Mouse (Mus musculus): ENCODE data around the gene Ubap1l.

Ubap1l gene

DNA sequence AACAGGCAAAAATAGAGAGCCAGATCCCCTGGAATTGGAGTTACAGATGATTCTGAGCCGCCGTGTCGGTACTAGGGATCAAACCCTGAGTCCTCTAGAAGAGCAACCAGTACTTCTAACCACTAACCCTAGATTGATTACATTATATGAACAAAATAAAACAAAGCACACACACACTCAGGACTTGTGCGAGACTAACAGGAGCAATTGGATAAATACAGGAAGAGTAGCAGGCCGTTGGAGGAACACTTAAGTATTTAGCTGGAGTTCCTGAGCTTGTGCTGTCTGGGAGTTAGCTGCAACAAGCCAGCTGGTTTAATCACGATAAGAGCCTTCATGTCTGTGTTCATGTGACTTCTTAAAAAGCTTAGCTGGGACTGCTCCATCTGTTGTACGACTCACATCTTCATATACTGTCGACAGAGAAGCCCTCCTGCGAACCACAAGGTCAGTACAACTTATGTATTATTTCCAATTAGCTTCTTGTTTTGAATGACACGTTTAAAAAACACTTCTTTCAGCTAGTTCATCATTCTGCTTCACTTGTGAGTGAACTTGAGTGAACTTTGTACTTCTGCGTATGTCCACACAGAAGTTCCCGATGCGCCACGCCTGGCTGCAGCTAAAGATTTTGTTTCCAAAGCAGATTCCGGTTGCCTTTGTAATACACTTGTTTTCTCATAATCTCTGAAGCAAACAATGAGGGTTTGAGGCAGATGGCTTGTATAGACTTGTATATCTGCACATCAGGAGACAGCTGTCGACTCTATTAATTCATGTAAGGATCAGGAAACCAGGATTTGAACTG is at the start of gene Ubap1l:
TSS of gene Ubap1l (plus strand) at position 401 of the 808 bp plus-strand sequence.
- DNase-seq (ENCODE audit: low spot score), result no peak

- peak; percentile 4 for DNase-seq (ENCODE audit: low spot score)
Observed at GRCm38 (mm10) chr9:65312669-65313357, 48.0 kb upstream of the Ubap1l start.

- DNase-seq (ENCODE audit: low spot score), result no peak
Observed at GRCm38 (mm10) chr9:65313846-65314245, 47.0 kb upstream of the Ubap1l start.

GRCm38 (mm10) chr9:65322255-65322900 is 38.5 kb upstream of the Ubap1l start:
- no peak for DNase-seq (ENCODE audit: low spot score)

GRCm38 (mm10) chr9:65325971-65326370 is 34.9 kb upstream of the Ubap1l start:
- no peak for DNase-seq (ENCODE audit: low spot score)

GRCm38 (mm10) chr9:65327371-65327770 is 33.5 kb upstream of the Ubap1l start:
- no peak for DNase-seq (ENCODE audit: low spot score)

- no peak for DNase-seq (ENCODE audit: low spot score)
Observed at GRCm38 (mm10) chr9:65333958-65334357, 26.9 kb upstream of the Ubap1l start.

- no peak for DNase-seq (ENCODE audit: low spot score)
Observed at GRCm38 (mm10) chr9:65339146-65339545, 21.7 kb upstream of the Ubap1l start.

- no peak for DNase-seq (ENCODE audit: low spot score)
Observed at GRCm38 (mm10) chr9:65340414-65340813, 20.4 kb upstream of the Ubap1l start.

- peak; percentile 6 for DNase-seq (ENCODE audit: low spot score)
Observed at GRCm38 (mm10) chr9:65345439-65345838, 15.4 kb upstream of the Ubap1l start.

GRCm38 (mm10) chr9:65345854-65346475 is 14.9 kb upstream of the Ubap1l start, which contains the start of gene Pdcd7:
Pdcd7 (plus strand) TSS chr9:65346104.
- DNase-seq (ENCODE audit: low spot score), result peak; percentile 99

- DNase-seq (ENCODE audit: low spot score), result peak; percentile 48
Observed at GRCm38 (mm10) chr9:65346476-65347111, 14.2 kb upstream of the Ubap1l start.

DNA sequence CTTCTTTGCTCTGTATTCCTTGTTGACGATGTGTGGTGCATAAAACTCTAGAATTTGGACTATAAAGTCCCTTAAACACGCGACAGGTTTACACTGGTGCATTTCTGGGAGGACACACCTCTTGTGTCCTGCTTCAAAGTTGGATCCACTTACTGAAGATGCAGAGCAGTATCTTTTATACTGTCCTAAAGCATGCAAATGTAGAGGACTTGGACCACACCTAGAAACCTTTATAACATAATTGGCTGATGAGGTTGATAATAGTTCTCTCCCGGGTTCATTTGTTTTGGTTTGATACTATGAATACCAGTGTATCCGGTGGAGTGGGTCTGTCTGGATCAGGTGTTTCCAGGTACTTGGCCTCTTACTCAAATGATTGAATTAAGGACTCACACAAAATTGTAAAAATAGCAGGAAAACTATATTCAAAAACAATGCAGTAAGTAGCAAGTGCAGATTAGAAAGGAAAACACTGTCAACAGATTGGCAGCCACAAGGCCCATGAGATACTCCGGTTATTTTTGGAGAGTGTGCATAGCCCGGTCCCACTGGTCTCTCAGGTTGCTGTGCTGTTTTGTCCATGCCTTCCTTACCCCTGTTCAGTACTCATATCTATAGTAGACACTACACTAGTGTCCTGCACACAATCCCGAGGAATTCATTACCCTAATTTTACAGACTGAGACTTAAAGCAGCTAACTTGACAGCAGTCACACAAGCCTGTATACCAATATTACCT is 13.6 kb upstream of the Ubap1l start:
- no peak for DNase-seq (ENCODE audit: low spot score)

DNA sequence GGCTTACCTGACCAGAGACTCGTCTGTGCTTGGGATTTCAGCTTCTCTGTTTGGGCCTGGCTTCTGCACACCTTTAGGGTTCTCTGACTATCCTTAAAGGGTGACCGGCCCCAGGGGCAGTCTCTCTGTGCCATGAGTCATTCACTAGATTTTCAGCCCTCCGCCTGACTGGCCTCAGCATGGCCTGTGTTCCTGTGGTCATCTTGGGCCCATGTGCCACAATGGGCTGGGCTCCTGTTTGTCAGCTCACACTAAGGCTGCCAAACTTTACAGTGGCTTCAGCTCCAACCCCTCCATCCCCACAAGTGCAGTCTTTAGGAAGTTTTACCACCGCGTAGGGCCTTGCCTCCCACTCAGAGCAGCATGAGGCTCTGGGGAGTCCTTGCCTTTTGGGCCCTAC is 7.6 kb upstream of the Ubap1l start:
- DNase-seq (ENCODE audit: low spot score), result no peak

- DNase-seq (ENCODE audit: low spot score), result no peak
Observed at GRCm38 (mm10) chr9:65356561-65356960, 4.3 kb upstream of the Ubap1l start.

DNA sequence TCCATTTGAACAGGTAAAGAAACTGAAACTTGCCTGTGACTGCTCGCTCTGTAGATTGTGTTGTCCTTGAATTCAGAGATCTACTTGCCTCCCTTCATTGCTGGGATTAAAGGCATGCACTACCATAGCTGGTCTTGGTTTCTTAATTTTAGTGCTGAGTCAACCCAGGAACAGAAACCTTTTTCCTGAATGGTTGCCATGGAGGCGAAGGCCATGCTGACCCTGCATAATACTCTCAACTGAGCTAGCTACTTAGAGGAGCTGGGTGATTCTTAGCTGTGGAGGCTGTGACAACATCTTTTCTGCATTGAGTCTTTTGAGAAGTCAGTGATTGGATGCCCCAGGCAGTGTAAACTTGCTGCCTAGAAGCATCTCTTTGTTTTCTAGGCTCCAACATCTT is 3.9 kb upstream of the Ubap1l start:
- DNase-seq (ENCODE audit: low spot score), result no peak

DNA sequence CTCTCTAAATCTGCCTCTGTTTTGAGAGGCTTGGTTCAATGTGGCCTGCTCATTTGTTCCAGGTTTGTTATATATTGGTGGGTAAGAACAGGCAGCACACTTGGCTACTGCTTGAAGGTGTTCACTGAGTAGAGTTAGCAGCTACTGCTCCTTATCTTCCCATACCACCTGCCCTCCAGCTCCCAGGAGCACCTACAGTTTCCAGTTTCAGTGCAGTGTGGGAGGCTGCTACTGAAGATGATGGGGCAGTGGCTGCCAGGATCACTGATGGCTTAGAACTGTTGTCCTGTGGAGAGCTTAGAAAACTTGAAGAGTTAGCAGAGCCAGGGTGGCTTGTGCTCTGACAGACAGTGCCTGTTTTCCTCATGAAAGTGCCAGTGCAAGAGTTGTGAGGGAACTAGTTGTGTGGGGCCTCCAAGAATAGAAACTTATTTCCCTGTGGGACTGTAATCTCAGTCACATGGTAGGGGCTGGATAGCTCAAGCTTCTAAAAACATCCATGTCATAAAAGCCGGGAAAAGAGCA is 1.8 kb upstream of the Ubap1l start:
- DNase-seq (ENCODE audit: low spot score), result no peak

DNA sequence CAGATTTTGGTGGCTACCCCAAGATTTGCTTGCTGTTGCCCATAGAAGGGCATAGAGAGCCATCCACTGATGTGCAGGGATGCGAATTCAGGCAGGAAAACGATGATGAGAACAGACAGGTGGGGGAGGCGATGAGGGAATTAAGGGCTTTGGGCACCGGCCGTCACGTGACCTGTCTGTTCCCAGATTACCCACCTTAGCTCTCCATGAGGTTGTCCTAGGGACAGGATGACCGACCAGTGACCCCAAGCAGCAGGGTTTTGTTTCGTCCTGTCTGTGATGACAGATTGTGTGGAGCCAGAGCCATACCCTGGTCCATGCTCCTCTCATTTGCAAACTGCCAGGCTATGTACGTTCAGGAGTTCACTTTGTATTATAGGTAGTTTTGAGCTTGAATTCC is 2.8 kb downstream of the Ubap1l start:
- peak; percentile 46 for DNase-seq (ENCODE audit: low spot score)

DNA sequence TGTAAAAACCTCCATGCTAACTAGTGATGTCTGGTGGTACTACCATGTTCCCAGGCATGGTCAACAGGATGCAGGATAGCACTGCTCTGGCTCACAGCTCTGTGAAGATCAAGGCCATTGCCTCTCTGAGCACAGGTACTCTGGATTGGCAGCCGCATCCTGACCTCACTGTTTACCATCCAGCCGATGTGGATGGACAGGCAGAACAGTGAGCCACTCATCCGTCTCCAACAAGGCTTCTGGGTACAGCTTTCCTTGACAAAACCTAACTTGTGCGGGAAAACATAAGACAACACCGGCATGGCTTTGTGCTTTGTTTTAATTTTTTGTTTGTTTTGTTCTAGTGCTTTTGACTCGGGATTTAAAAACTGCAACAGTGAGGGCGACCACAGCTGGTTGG is 4.9 kb downstream of the Ubap1l start:
- no peak for DNase-seq (ENCODE audit: low spot score)

- DNase-seq (ENCODE audit: low spot score), result no peak
Observed at GRCm38 (mm10) chr9:65371756-65372155, 10.9 kb downstream of the Ubap1l start.

DNA sequence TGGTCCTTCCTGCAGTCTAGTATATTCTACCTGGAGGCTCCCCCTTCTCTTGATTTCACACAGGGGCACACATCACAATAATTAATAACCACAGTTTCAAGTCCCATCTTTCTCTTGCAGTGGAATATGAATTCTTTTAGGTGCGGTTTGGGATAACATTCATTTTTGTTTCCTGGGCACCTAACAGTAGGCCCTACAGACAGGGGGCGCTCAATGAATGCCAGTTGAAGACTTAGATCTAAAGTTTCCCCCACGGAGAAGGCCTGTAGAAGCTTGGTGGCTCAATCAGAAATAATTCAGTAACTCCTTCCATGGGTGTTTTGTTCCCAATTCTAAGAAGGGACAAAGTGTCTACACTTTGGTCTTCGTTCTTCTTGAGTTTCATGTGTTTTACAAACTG is 11.6 kb downstream of the Ubap1l start:
- DNase-seq (ENCODE audit: low spot score), result peak; percentile 39

All from embryo, embryonic 10.5 days (tissue).